Mouse (Mus musculus): ENCODE measurements around the gene Rnf123. TPM values are rescaled to one million over a fixed set of nuclear protein-coding genes. Genes with fewer than 3 reads are reported as not detected.
A peak's percentile ranks its signal among the peaks of the same experiment; 100 is the strongest.

Rnf123 gene
- polyA plus RNA-seq, 1 experiment from 2014 or later = 50.1 TPM

DNA sequence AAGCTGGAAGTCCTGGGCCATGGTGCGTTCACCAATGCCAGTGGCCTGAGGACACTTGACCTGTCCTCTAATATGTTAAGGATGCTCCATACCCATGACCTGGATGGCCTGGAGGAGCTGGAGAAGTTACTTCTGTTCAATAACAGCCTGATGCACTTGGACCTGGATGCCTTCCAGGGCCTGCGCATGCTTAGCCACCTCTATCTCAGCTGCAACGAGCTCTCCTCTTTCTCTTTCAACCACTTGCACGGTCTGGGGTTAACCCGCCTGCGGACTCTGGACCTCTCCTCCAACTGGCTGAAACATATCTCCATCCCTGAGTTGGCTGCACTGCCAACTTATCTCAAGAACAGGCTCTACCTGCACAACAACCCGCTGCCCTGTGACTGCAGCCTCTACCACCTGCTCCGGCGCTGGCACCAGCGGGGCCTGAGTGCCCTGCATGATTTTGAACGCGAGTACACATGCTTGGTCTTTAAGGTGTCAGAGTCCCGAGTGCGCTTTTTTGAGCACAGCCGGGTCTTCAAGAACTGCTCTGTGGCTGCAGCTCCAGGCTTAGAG lies 29.4 kb downstream of the Rnf123 start:
- Histone ChIP-seq H3K4me3 (ENCODE audit: low read depth, low read length) (no peak overlapping the region), H3K27me3 (ENCODE audit: insufficient read depth, low read length) (no peaks in the 10 kb centered on the region), H3K4me2 (ENCODE audit: low read depth, low read length) (no peak overlapping the region), H3K9ac (replicated peaks) (no peak overlapping the region), H3K9me3 (ENCODE audit: low read length) (no peaks in the 10 kb centered on the region), H3K36me3 (replicated peaks; ENCODE audit: insufficient read depth, low read length) (peaks cover 74% of the 10 kb centered on the region), H3K4me1 (ENCODE audit: insufficient read depth) (peaks cover 10% of the 10 kb centered on the region), H3K27ac (ENCODE audit: low read depth) (no peak overlapping the region)
- ATAC-seq (no peak), DNase-seq (no peak)
- WGBS (ENCODE audit: insufficient replicate concordance) = 89% methylated on average over 15 of the region's 15 CpGs
- no peak for TF ChIP-seq CTCF (IDR thresholded peaks at IDR 0.05; ENCODE audit: low read depth)
- TF ChIP-seq EP300 (IDR thresholded peaks at IDR 0.05; ENCODE audit: low read depth) = no peak

DNA sequence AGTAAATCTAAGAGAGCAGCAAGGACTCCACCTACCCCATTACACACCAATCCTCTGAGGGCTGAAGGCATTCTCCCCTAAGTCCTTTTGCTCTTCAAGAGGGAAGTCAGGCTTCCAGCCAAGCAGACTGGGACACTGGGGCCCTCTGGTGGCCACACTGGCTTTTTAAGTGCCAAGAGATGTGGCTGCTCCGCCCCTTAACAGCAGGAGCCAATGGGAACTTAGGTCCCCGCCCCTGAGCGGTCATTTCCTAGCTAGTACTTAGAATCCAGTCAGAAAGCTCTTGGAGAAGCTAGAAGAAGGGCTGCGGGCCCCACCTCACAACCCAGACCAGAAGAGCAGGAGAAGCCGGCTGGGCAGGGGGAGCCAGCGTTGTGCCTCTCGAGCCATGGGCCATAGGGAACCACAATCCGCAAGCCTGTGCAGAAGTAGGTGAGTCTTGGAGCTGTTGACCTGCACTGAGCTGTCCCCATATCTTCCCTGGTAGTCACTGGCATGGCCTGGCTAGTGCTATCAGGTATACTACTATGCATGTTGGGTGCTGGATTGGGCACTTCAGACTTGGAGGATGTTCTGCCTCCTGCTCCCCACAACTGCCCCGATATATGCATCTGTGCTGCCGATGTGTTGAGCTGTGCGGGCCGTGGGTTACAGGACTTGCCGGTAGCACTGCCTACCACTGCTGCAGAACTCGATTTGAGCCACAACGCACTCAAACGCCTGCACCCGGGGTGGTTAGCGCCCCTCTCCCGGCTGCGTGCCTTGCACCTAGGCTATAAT lies 30.1 kb downstream of the Rnf123 start, which contains the start of gene Amigo3:
Gene Amigo3 (plus strand): TSS at position 275 of the 780 bp plus-strand sequence.
- DNase-seq (peak; percentile 96), ATAC-seq (peak; percentile 46)
- Histone ChIP-seq H3K36me3 (replicated peaks; ENCODE audit: insufficient read depth, low read length) (peaks cover 68% of the 10 kb centered on the region), H3K4me2 (ENCODE audit: low read depth, low read length) (peak within 1 kb of the TSS; percentile 58), H3K9ac (replicated peaks) (no peak within 1 kb of the TSS), H3K27me3 (ENCODE audit: insufficient read depth, low read length) (no peaks in the 10 kb centered on the region), H3K9me3 (ENCODE audit: low read length) (no peaks in the 10 kb centered on the region), H3K4me3 (ENCODE audit: low read depth, low read length) (no peak within 1 kb of the TSS; the same call in 1 of the 2 replicates), H3K27ac (ENCODE audit: low read depth) (peak within 1 kb of the TSS; percentile 19; the same call in 1 of the 2 replicates), H3K4me1 (ENCODE audit: insufficient read depth) (peaks cover 16% of the 10 kb centered on the region)
- TF ChIP-seq CTCF (IDR thresholded peaks at IDR 0.05; ENCODE audit: low read depth) (peak; percentile 98), EP300 (IDR thresholded peaks at IDR 0.05; ENCODE audit: low read depth) (no peak)
- WGBS (ENCODE audit: insufficient replicate concordance) = 57% methylated on average over 20 of the region's 20 CpGs

DNA sequence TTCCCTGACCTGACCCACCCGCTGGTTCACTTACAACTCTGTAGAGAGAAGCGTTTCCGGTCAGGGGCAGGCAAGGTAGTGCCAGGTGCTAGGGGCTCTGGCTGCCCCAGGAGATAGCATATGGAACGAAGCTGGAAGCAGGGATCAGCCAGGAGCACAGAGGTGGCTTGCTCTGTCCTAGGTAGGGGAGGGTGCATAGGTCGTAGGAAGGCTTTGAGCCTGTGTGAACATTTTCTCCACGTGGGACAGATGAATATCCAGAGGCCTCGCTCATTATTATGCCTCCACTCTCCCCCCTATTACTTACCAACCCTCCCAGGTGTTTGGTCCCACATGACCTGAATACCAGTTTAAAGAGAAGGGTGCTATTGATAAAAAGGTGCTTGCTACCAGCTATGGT lies 30.7 kb downstream of the Rnf123 start:
- Histone ChIP-seq H3K36me3 (replicated peaks; ENCODE audit: insufficient read depth, low read length) (peaks cover 61% of the 10 kb centered on the region), H3K9ac (replicated peaks) (no peak overlapping the region), H3K27ac (ENCODE audit: low read depth) (peak overlapping the region; percentile 11; the same call in 1 of the 2 replicates), H3K4me1 (ENCODE audit: insufficient read depth) (peaks cover 22% of the 10 kb centered on the region), H3K4me2 (ENCODE audit: low read depth, low read length) (no peak overlapping the region), H3K4me3 (ENCODE audit: low read depth, low read length) (no peak overlapping the region), H3K9me3 (ENCODE audit: low read length) (no peaks in the 10 kb centered on the region), H3K27me3 (ENCODE audit: insufficient read depth, low read length) (no peaks in the 10 kb centered on the region)
- TF ChIP-seq CTCF (IDR thresholded peaks at IDR 0.05; ENCODE audit: low read depth) (no peak), EP300 (IDR thresholded peaks at IDR 0.05; ENCODE audit: low read depth) (no peak)
- DNase-seq = peak; percentile 18
- 75% methylated on average over 7 of the region's 7 CpGs for WGBS (ENCODE audit: insufficient replicate concordance)
- ATAC-seq = no peak

DNA sequence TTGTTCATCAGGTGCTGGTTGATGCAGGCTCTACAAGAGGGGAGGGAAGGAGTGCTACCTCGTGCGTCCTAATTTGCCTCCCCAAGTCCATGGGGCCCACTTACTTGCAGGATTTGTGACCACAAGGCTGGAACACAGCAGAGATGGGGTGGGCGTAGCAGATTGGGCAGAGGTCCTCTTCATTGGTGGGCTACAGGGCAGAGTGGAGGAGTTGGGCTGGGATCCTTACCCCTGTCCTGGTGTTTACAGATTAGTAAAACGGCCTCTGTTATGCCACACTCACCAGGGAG lies 31.3 kb downstream of the Rnf123 start:
- H3K4me1 ChIP-seq (ENCODE audit: insufficient read depth) = peaks cover 24% of the 10 kb centered on the region
- peaks cover 56% of the 10 kb centered on the region for H3K36me3 ChIP-seq (replicated peaks; ENCODE audit: insufficient read depth, low read length)

DNA sequence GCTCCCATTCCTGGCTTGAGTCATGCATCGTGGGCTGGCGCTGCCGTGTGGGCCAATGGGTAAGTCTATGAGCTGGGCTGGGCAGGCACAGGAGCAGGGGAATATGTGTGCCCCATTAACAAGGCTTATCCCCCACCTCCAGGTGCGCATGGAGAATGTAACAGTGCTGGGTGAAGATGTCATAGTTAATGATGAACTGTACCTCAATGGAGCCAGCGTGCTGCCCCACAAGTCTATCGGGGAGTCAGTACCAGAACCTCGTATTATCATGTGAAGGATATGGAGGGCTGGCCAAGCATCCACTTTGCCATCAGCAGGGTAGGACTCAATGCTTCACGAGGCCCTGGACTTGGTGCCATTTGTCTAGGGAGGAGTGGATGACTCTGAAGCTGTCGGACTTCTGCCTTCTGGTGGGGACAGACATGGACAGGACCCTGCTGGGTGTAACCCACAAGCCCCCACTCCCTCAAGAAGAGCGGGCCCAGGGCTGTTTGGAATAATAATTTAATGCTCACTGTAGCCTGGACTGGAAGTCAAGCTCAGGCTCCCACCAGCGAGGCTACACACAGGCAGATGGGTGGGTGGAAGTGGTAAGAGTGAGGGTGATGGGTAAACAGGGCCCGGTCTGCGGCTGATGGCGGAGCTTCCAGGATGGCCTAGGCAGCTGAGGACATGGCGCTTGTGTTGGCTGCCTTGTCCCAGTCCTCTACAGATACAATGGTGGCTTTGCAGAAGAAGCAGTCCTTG lies 31.8 kb downstream of the Rnf123 start:
- peak; percentile 19 for DNase-seq
- peaks cover 24% of the 10 kb centered on the region for H3K4me1 ChIP-seq (ENCODE audit: insufficient read depth)
- no peak for ATAC-seq

More for the DNA sequence above, 31.3 kb downstream of the Rnf123 start:
- DNase-seq (peak; percentile 15), ATAC-seq (no peak)
- Histone ChIP-seq H3K9ac (replicated peaks) (no peak overlapping the region), H3K27ac (ENCODE audit: low read depth) (no peak overlapping the region), H3K9me3 (ENCODE audit: low read length) (no peaks in the 10 kb centered on the region), H3K4me3 (ENCODE audit: low read depth, low read length) (no peak overlapping the region), H3K27me3 (ENCODE audit: insufficient read depth, low read length) (no peaks in the 10 kb centered on the region), H3K4me2 (ENCODE audit: low read depth, low read length) (no peak overlapping the region)
- WGBS (ENCODE audit: insufficient replicate concordance) = 84% methylated on average over 4 of the region's 4 CpGs
- TF ChIP-seq EP300 (IDR thresholded peaks at IDR 0.05; ENCODE audit: low read depth) = no peak
- no peak for TF ChIP-seq CTCF (IDR thresholded peaks at IDR 0.05; ENCODE audit: low read depth)

More for the DNA sequence above, 31.8 kb downstream of the Rnf123 start:
- peaks cover 56% of the 10 kb centered on the region for H3K36me3 ChIP-seq (replicated peaks; ENCODE audit: insufficient read depth, low read length)
- no peak overlapping the region for H3K27ac ChIP-seq (ENCODE audit: low read depth)
- no peak overlapping the region for H3K4me3 ChIP-seq (ENCODE audit: low read depth, low read length)
- H3K27me3 ChIP-seq (ENCODE audit: insufficient read depth, low read length) = no peaks in the 10 kb centered on the region
- WGBS (ENCODE audit: insufficient replicate concordance) = 92% methylated on average over 15 of the region's 15 CpGs
- H3K4me2 ChIP-seq (ENCODE audit: low read depth, low read length) = no peak overlapping the region
- no peak for TF ChIP-seq CTCF (IDR thresholded peaks at IDR 0.05; ENCODE audit: low read depth)
- no peak for TF ChIP-seq EP300 (IDR thresholded peaks at IDR 0.05; ENCODE audit: low read depth)
- H3K9ac ChIP-seq (replicated peaks) = no peak overlapping the region
- H3K9me3 ChIP-seq (ENCODE audit: low read length) = no peaks in the 10 kb centered on the region

All from liver, postnatal 0 days (tissue).